Mouse (Mus musculus) midbrain, embryonic 11.5 days (tissue): ENCODE results near the gene Ms4a18. TPM values are rescaled to one million over a fixed set of nuclear protein-coding genes. Genes with fewer than 3 reads are reported as not detected.
"Not testable (repeated sequence)": the region's sequence is repeated elsewhere in the genome, so short reads cannot be mapped to it uniquely, and the experiment has no call there.

Experiments used
- ATAC-seq: fragments of 200-750 bp; cut with Nextera tagmentation; 2 replicates; pipeline ENCODE4 v1.8.0; 2017; ENCODE audit warnings: moderate TSS enrichment, moderate library complexity; ENCODE audit not compliant: low FRiP score
- DNase-seq: peaks from one replicate; pipeline ENCODE4 v3.0.0; 2015; ENCODE audit warnings: low spot score; ENCODE audit errors: missing footprints
- H3K27ac ChIP-seq: fragments of 300-500 bp; sonication (generic); 2 replicates; pipeline ENCODE4 v1.5.1; 2014; ENCODE audit warnings: low read depth, low read length
- H3K27me3 ChIP-seq: fragments of 300-500 bp; sonication (generic); 2 replicates; pipeline ENCODE4 v1.6.1; 2014; ENCODE audit warnings: mild to moderate bottlenecking, low read length, moderate library complexity, mixed read lengths; ENCODE audit not compliant: control insufficient read depth, insufficient read depth
- H3K36me3 ChIP-seq: fragments of 300-500 bp; sonication (generic); 2 replicates; pipeline ENCODE4 v1.6.1; 2014; ENCODE audit warnings: mild to moderate bottlenecking, low read length, moderate library complexity, mixed read lengths; ENCODE audit not compliant: control insufficient read depth, insufficient read depth
- H3K4me1 ChIP-seq: fragments of 300-500 bp; sonication (generic); 2 replicates; pipeline ENCODE4 v1.6.1; 2014; ENCODE audit warnings: low read length; ENCODE audit not compliant: control insufficient read depth, insufficient read depth
- H3K4me2 ChIP-seq: fragments of 300-500 bp; sonication (generic); 2 replicates; pipeline ENCODE4 v1.6.1; 2014; ENCODE audit warnings: mild to moderate bottlenecking, moderate library complexity
- H3K4me3 ChIP-seq: fragments of 300-500 bp; sonication (generic); 2 replicates; pipeline ENCODE4 v1.5.1; 2014; ENCODE audit warnings: low read depth, low read length
- H3K9ac ChIP-seq: fragments of 300-500 bp; sonication (generic); 2 replicates; pipeline ENCODE4 v1.6.1; 2014; ENCODE audit warnings: low read length
- H3K9me3 ChIP-seq: fragments of 300-500 bp; sonication (generic); 2 replicates; pipeline ENCODE4 v1.6.1; 2016; ENCODE audit warnings: low read length; ENCODE audit not compliant: control insufficient read depth
- WGBS: fragments of 180-500 bp; shearing (Covaris S2); extraction: QIAGEN DNeasy Blood & Tissue Kit; methylation state at CpG from one replicate; pipeline ENCODE4 v1.1.7; 2014; 5-methylcytosine and 5-hydroxymethylcytosine counted together
- polyA plus RNA-seq: library from polyadenylated mRNA; unstranded; fragments of >200 nt; fragmentation: Nextera tagmentation; extraction: Ambion mirVana; gene quantifications from 2 replicates; pipeline ENCODE4 v1.2.1, GENCODE M21; 2014

The Ms4a18 gene
- polyA plus RNA-seq = not detected in 2 replicates

- no peak within 1 kb of the TSS for H3K4me3 ChIP-seq
- WGBS = 80% methylated on average over 3 of the region's 3 CpGs
- H3K36me3 ChIP-seq = no peaks in the 10 kb centered on the region
- no peaks in the 10 kb centered on the region for H3K9me3 ChIP-seq
- H3K27ac ChIP-seq = no peak within 1 kb of the TSS
- ATAC-seq (no peak), DNase-seq (no peak)
- H3K9ac ChIP-seq = no peak within 1 kb of the TSS
- H3K4me2 ChIP-seq = no peak within 1 kb of the TSS
- no peaks in the 10 kb centered on the region for H3K4me1 ChIP-seq
- H3K27me3 ChIP-seq = no peaks in the 10 kb centered on the region
These were observed at the start of gene Ms4a18 for GRCm38 (mm10) chr19:11017891-11018290. Ms4a18 (minus strand) TSS chr19:11018031.

- ATAC-seq = no peak
- WGBS = 82% methylated on average over 2 of the region's 2 CpGs
These were observed 47.5 kb upstream of the Ms4a18 start for GRCm38 (mm10) chr19:11065202-11065875.

GRCm38 (mm10) chr19:11060900-11061299 is 43.1 kb upstream of the Ms4a18 start:
- DNase-seq = peak; percentile 51
- Histone ChIP-seq H3K4me1 (no peaks in the 10 kb centered on the region), H3K4me2 (no peak overlapping the region), H3K36me3 (no peaks in the 10 kb centered on the region), H3K9me3 (no peaks in the 10 kb centered on the region), H3K9ac (no peak overlapping the region), H3K27me3 (no peaks in the 10 kb centered on the region), H3K27ac (no peak overlapping the region), H3K4me3 (no peak overlapping the region)
- ATAC-seq = no peak
- 92% methylated on average over 1 of the region's 1 CpGs for WGBS

More at GRCm38 (mm10) chr19:11065202-11065875, 47.5 kb upstream of the Ms4a18 start:
- Histone ChIP-seq H3K4me2 (no peak overlapping the region), H3K27me3 (no peaks in the 10 kb centered on the region), H3K36me3 (no peaks in the 10 kb centered on the region), H3K27ac (no peak overlapping the region), H3K9ac (no peak overlapping the region), H3K9me3 (no peaks in the 10 kb centered on the region), H3K4me1 (no peaks in the 10 kb centered on the region), H3K4me3 (no peak overlapping the region)
- DNase-seq = no peak

- H3K27me3 ChIP-seq = no peaks in the 10 kb centered on the region
- no peaks in the 10 kb centered on the region for H3K36me3 ChIP-seq
- H3K4me2 ChIP-seq = no peak overlapping the region
- DNase-seq (peak; percentile 62), ATAC-seq (no peak)
- no peak overlapping the region for H3K27ac ChIP-seq
- H3K9me3 ChIP-seq = no peaks in the 10 kb centered on the region
- H3K4me1 ChIP-seq = no peaks in the 10 kb centered on the region
- H3K9ac ChIP-seq = no peak overlapping the region
- H3K4me3 ChIP-seq = no peak overlapping the region
These were observed 42.1 kb upstream of the Ms4a18 start for GRCm38 (mm10) chr19:11059967-11060366.

DNA sequence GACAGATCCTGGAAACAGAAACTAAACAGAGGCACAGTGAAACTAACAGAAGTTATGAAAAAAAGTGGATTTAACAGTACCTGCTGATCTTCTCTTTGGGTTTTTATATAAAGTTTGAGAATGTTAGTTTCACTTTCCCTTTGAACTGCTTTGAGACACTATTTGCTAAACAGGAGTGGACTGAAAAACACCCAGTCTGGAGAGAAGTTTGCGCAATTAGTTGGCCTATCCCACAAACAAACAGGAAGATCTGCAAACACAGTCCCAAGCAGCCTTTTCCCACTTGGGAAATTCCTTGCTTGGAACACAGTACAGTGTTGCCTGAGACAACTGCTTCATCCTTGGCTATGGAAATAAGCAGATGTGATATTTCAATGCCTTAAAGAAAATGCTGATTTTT is 37.9 kb upstream of the Ms4a18 start:
- not testable (repeated sequence) for DNase-seq, H3K36me3 ChIP-seq, H3K4me1 ChIP-seq, ATAC-seq, H3K27ac ChIP-seq, H3K4me3 ChIP-seq, H3K4me2 ChIP-seq, H3K9ac ChIP-seq, H3K27me3 ChIP-seq, H3K9me3 ChIP-seq
- 94% methylated on average over 1 of the region's 1 CpGs for WGBS

GRCm38 (mm10) chr19:11053277-11053676 is 35.4 kb upstream of the Ms4a18 start:
- 70% methylated on average over 3 of the region's 3 CpGs for WGBS
- Histone ChIP-seq H3K4me2 (no peak overlapping the region), H3K9me3 (no peaks in the 10 kb centered on the region), H3K27ac (no peak overlapping the region), H3K4me1 (no peaks in the 10 kb centered on the region), H3K27me3 (no peaks in the 10 kb centered on the region), H3K9ac (no peak overlapping the region), H3K4me3 (no peak overlapping the region), H3K36me3 (no peaks in the 10 kb centered on the region)
- no peak for ATAC-seq
- peak; percentile 6 for DNase-seq

DNA sequence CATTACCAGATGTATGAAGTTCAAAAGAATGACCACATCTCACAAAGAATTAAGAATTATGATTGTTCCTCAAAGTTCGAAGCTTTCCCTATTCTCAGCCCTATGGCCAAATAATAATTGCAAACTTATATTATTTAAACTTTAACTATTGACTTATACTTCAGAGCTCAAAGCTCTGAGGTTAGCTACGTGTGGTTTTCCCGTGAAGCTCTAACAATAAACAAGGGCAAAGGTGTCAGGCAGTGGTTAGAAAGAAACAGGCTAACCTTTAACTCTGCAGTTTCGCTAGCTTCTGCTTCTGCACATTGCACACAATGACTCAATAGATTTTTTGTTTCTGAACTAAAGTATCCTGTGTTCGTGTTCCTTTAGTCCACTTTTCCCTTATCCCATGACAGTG is 35.0 kb upstream of the Ms4a18 start:
- ATAC-seq (no peak), DNase-seq (peak; percentile 54)
- Histone ChIP-seq H3K9me3 (no peaks in the 10 kb centered on the region), H3K27ac (no peak overlapping the region), H3K4me2 (no peak overlapping the region), H3K36me3 (no peaks in the 10 kb centered on the region), H3K4me1 (no peaks in the 10 kb centered on the region), H3K9ac (no peak overlapping the region), H3K27me3 (no peaks in the 10 kb centered on the region), H3K4me3 (no peak overlapping the region)
- 72% methylated on average over 5 of the region's 5 CpGs for WGBS

GRCm38 (mm10) chr19:11050286-11050685 is 32.5 kb upstream of the Ms4a18 start:
- WGBS = 76% methylated on average over 2 of the region's 2 CpGs
- no peaks in the 10 kb centered on the region for H3K9me3 ChIP-seq
- H3K9ac ChIP-seq = no peak overlapping the region

DNA sequence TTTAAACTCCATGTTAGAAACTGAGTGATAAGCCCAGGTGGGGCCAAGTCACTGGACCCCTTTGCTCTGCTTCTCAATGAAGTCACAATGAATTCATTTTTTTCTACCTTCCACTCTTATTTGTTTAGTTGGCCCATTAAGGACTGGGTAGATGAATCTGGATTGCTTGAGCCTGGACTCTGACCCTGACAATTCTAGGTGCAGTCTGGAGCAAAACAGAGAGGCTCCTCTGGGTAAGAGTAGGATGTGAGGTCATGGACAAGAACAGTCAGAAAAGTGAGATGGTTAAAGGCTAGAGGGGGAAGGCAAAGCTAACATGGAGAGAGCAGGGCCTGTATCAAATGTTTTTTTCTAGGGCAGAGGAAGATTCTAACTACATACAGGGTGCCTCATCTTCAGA is 31.6 kb upstream of the Ms4a18 start:
- no peaks in the 10 kb centered on the region for H3K4me1 ChIP-seq
- no peak overlapping the region for H3K4me3 ChIP-seq
- ATAC-seq (no peak), DNase-seq (no peak)
- no peaks in the 10 kb centered on the region for H3K36me3 ChIP-seq
- H3K4me2 ChIP-seq = no peak overlapping the region
- no peak overlapping the region for H3K9ac ChIP-seq
- no peak overlapping the region for H3K27ac ChIP-seq
- H3K9me3 ChIP-seq = no peaks in the 10 kb centered on the region
- H3K27me3 ChIP-seq = no peaks in the 10 kb centered on the region

More at GRCm38 (mm10) chr19:11050286-11050685, 32.5 kb upstream of the Ms4a18 start:
- peak; percentile 75 for DNase-seq
- no peak overlapping the region for H3K4me3 ChIP-seq
- H3K27me3 ChIP-seq = no peaks in the 10 kb centered on the region
- H3K4me2 ChIP-seq = no peak overlapping the region
- H3K36me3 ChIP-seq = no peaks in the 10 kb centered on the region
- H3K27ac ChIP-seq = no peak overlapping the region
- ATAC-seq = no peak
- H3K4me1 ChIP-seq = no peaks in the 10 kb centered on the region
